14 mouse cellular contexts compared by ENCODE assay signal in genomic region chr9:43930037-43930404, GRCm38 (mm10).
DNase-seq lines count a peak whose midpoint lies in the region; ATAC-seq lines count a peak whose summit lies in the region.
"Had no signal": no experiment of that assay in that cellular context is flagged by ENCODE, and none has a peak within 500 bp of the region (broad histone marks: within the 10 kb centered on the region; RNA-seq: fewer than 3 reads in every experiment).

No protein-coding gene starts in this region.

- H3K4me2 ChIP-seq in kidney, embryonic 14.5 days (replicated peaks; ENCODE audit: low read depth, low read length): no peak overlapping the region; the same call in 1 of the 2 replicates
- peak overlapping the region; percentile 18 for H3K4me2 ChIP-seq in forebrain, embryonic 14.5 days (ENCODE audit: low read length)
- no peak overlapping the region for H3K4me2 ChIP-seq in hindbrain, embryonic 14.5 days (replicated peaks)
- H3K4me2 ChIP-seq in midbrain, embryonic 15.5 days: no peak overlapping the region; the same call in 1 of the 2 replicates
- H3K4me2 ChIP-seq: limb, embryonic 12.5 days; liver, embryonic 15.5 days had no signal

- H3K9me3 ChIP-seq in kidney, embryonic 14.5 days (ENCODE audit: control insufficient read depth, low read length): 0 out of 2 replicates have a peak, but pooled peaks cover 3% of the 10 kb centered on the region
- no peaks in the 10 kb centered on the region for H3K9me3 ChIP-seq in forebrain, embryonic 14.5 days (replicated peaks; ENCODE audit: control insufficient read depth, low read length)
- no peaks in the 10 kb centered on the region for H3K9me3 ChIP-seq in hindbrain, embryonic 14.5 days (ENCODE audit: control insufficient read depth, low read length)
- no peaks in the 10 kb centered on the region for H3K9me3 ChIP-seq in midbrain, embryonic 15.5 days
- H3K9me3 ChIP-seq: limb, embryonic 12.5 days; liver, embryonic 15.5 days had no signal

- no peaks in the 10 kb centered on the region for H3K27me3 ChIP-seq in kidney, embryonic 14.5 days (ENCODE audit: control insufficient read depth, insufficient read depth, low read length)
- H3K27me3 ChIP-seq in forebrain, embryonic 14.5 days (replicated peaks; ENCODE audit: control insufficient read depth, insufficient read depth, low read length): no peaks in the 10 kb centered on the region; the same call in 1 of the 2 replicates
- H3K27me3 ChIP-seq in hindbrain, embryonic 14.5 days (ENCODE audit: control insufficient read depth, insufficient read depth, low read length): no peaks in the 10 kb centered on the region; the same call in 1 of the 2 replicates
- no peaks in the 10 kb centered on the region for H3K27me3 ChIP-seq in midbrain, embryonic 15.5 days (replicated peaks)
- H3K27me3 ChIP-seq: liver, embryonic 15.5 days had no signal

- H3K36me3 ChIP-seq in kidney, embryonic 14.5 days (ENCODE audit: control insufficient read depth, insufficient read depth, low read length): no peaks in the 10 kb centered on the region
- no peaks in the 10 kb centered on the region for H3K36me3 ChIP-seq in forebrain, embryonic 14.5 days (ENCODE audit: control insufficient read depth, insufficient read depth, low read length)
- no peaks in the 10 kb centered on the region for H3K36me3 ChIP-seq in hindbrain, embryonic 14.5 days (replicated peaks; ENCODE audit: control insufficient read depth, insufficient read depth)
- no peaks in the 10 kb centered on the region for H3K36me3 ChIP-seq in midbrain, embryonic 15.5 days (replicated peaks)
- H3K36me3 ChIP-seq: limb, embryonic 12.5 days; liver, embryonic 15.5 days had no signal

- DNase-seq in kidney, postnatal 36 days: no peak
- no peak for DNase-seq in forebrain, embryonic 14.5 days (ENCODE audit: low spot score)
- no peak for DNase-seq in hindbrain, embryonic 14.5 days (ENCODE audit: low spot score)
- no peak for DNase-seq in right cerebral cortex, adult 2 months (ENCODE audit: low spot score in 2 of 2)
- no peak for DNase-seq in B cell, adult 2 months
- DNase-seq: cerebellum, postnatal 14 days; gastrocnemius, postnatal 14 days; thymus, adult 2 months had no signal

- H3K4me3 ChIP-seq in kidney, embryonic 14.5 days (ENCODE audit: low read length): no peak overlapping the region
- H3K4me3 ChIP-seq in forebrain, embryonic 14.5 days (ENCODE audit: low read depth, low read length): no peak overlapping the region
- no peak overlapping the region for H3K4me3 ChIP-seq in hindbrain, embryonic 14.5 days (replicated peaks; ENCODE audit: low read length)
- H3K4me3 ChIP-seq in midbrain, embryonic 15.5 days: no peak overlapping the region
- H3K4me3 ChIP-seq: limb, embryonic 12.5 days; liver, embryonic 15.5 days had no signal

- peak overlapping the region; percentile 51; the same call in 1 of the 2 replicates for H3K27ac ChIP-seq in kidney, embryonic 14.5 days (ENCODE audit: low read depth, low read length)
- H3K27ac ChIP-seq in forebrain, embryonic 14.5 days (ENCODE audit: low read depth, low read length): peak overlapping the region; percentile 90
- peak overlapping the region; percentile 53 for H3K27ac ChIP-seq in hindbrain, embryonic 14.5 days
- peak overlapping the region; percentile 76 for H3K27ac ChIP-seq in midbrain, embryonic 15.5 days
- H3K27ac ChIP-seq: limb, embryonic 12.5 days; liver, embryonic 15.5 days had no signal

- H3K9ac ChIP-seq in kidney, embryonic 14.5 days (ENCODE audit: low read depth, low read length): no peak overlapping the region
- H3K9ac ChIP-seq in forebrain, embryonic 14.5 days (ENCODE audit: low read length): no peak overlapping the region
- no peak overlapping the region for H3K9ac ChIP-seq in hindbrain, embryonic 14.5 days
- no peak overlapping the region for H3K9ac ChIP-seq in midbrain, embryonic 15.5 days
- H3K9ac ChIP-seq: limb, embryonic 12.5 days; liver, embryonic 15.5 days had no signal

- peaks cover 19% of the 10 kb centered on the region; the same call in 1 of the 2 replicates for H3K4me1 ChIP-seq in kidney, embryonic 14.5 days (ENCODE audit: control insufficient read depth, insufficient read depth, low read length)
- peaks cover 53% of the 10 kb centered on the region for H3K4me1 ChIP-seq in forebrain, embryonic 14.5 days (ENCODE audit: control insufficient read depth, insufficient read depth, low read length)
- peaks cover 40% of the 10 kb centered on the region for H3K4me1 ChIP-seq in hindbrain, embryonic 14.5 days (replicated peaks; ENCODE audit: control insufficient read depth, insufficient read depth, low read length)
- peaks cover 42% of the 10 kb centered on the region for H3K4me1 ChIP-seq in midbrain, embryonic 15.5 days
- H3K4me1 ChIP-seq: liver, embryonic 15.5 days had no signal

- ATAC-seq in kidney, embryonic 14.5 days (ENCODE audit: low FRiP score, low TSS enrichment): no peak
- ATAC-seq in forebrain, embryonic 14.5 days: peak; percentile 38
- no peak for ATAC-seq in hindbrain, embryonic 14.5 days (ENCODE audit: low FRiP score)
- no peak; the same call in 1 of the 2 replicates for ATAC-seq in midbrain, embryonic 15.5 days (replicated peaks)
- ATAC-seq in erythroblast, adult 5-6 weeks (replicated peaks; ENCODE audit: low FRiP score, poor library complexity, severe bottlenecking): no peak
- ATAC-seq: lung, postnatal 0 days had no signal
